Comparison of ENCODE assay signal across 8 mouse cellular contexts in genomic region chr12:76368201-76368789, GRCm38 (mm10). TPM values are rescaled to one million over a fixed set of nuclear protein-coding genes. Genes with fewer than 3 reads are reported as not detected.
A peak's percentile ranks its signal among the peaks of the same experiment; 100 is the strongest.
DNase-seq lines count a peak whose midpoint lies in the region; ATAC-seq and TF ChIP-seq lines count a peak whose summit lies in the region.

No protein-coding gene starts in this region.

- no peak for TF ChIP-seq CTCF in liver, adult 2 months (IDR thresholded peaks at IDR 0.05; ENCODE audit: low read depth, low read length)

- H3K4me1 ChIP-seq in liver, adult 2 months (ENCODE audit: control insufficient read depth, insufficient read depth, low read length), result peaks cover 3% of the 10 kb centered on the region; the same call in 1 of the 2 replicates
- H3K4me1 ChIP-seq in heart, embryonic 16.5 days (ENCODE audit: control insufficient read depth, insufficient read depth, low read length), result peaks cover 49% of the 10 kb centered on the region
- peaks cover 25% of the 10 kb centered on the region for H3K4me1 ChIP-seq in midbrain, embryonic 11.5 days (ENCODE audit: control insufficient read depth, insufficient read depth, low read length)

- no peak for ATAC-seq in heart, embryonic 16.5 days (replicated peaks; ENCODE audit: extremely low read depth, insufficient read depth, low FRiP score)
- ATAC-seq in midbrain, embryonic 11.5 days (ENCODE audit: low FRiP score), result no peak

- no peak overlapping the region for H3K27ac ChIP-seq in liver, adult 2 months (replicated peaks; ENCODE audit: insufficient read depth, low read depth, low read length)
- H3K27ac ChIP-seq in heart, embryonic 16.5 days (ENCODE audit: low read length), result peak overlapping the region; percentile 99
- 0 out of 2 replicates have a peak overlapping the region, but pooled peaks have one; percentile 96 for H3K27ac ChIP-seq in midbrain, embryonic 11.5 days (ENCODE audit: low read depth, low read length)

- peak overlapping the region; percentile 98; the same call in 1 of the 2 replicates for H3K4me3 ChIP-seq in liver, adult 2 months (ENCODE audit: insufficient read depth, low read depth, low read length)
- peak overlapping the region; percentile 91 for H3K4me3 ChIP-seq in heart, embryonic 16.5 days (ENCODE audit: low read length)
- peak overlapping the region; percentile 76 for H3K4me3 ChIP-seq in midbrain, embryonic 11.5 days (ENCODE audit: low read depth, low read length)

- H3K36me3 ChIP-seq in liver, adult 2 months (ENCODE audit: control insufficient read depth, insufficient read depth, low read length), result no peaks in the 10 kb centered on the region
- H3K36me3 ChIP-seq in heart, embryonic 16.5 days (ENCODE audit: control insufficient read depth, insufficient read depth), result no peaks in the 10 kb centered on the region
- no peaks in the 10 kb centered on the region for H3K36me3 ChIP-seq in midbrain, embryonic 11.5 days (ENCODE audit: control insufficient read depth, insufficient read depth, low read length)

- peak overlapping the region; percentile 83 for H3K4me2 ChIP-seq in heart, embryonic 16.5 days (ENCODE audit: low read depth, low read length)
- H3K4me2 ChIP-seq in midbrain, embryonic 11.5 days, result peak overlapping the region; percentile 78

- H3K9me3 ChIP-seq in heart, embryonic 16.5 days (replicated peaks; ENCODE audit: control insufficient read depth, low read length), result no peaks in the 10 kb centered on the region
- H3K9me3 ChIP-seq in midbrain, embryonic 11.5 days (ENCODE audit: control insufficient read depth, low read length), result no peaks in the 10 kb centered on the region

- peaks cover 16% of the 10 kb centered on the region; the same call in 1 of the 2 replicates for H3K79me2 ChIP-seq in liver, adult 2 months (ENCODE audit: control insufficient read depth, insufficient read depth, low read length)

- H3K9ac ChIP-seq in liver, adult 2 months (ENCODE audit: low read depth, low read length), result peak overlapping the region; percentile 100
- peak overlapping the region; percentile 98 for H3K9ac ChIP-seq in heart, embryonic 16.5 days (ENCODE audit: low read length)
- H3K9ac ChIP-seq in midbrain, embryonic 11.5 days (ENCODE audit: low read length), result peak overlapping the region; percentile 99

- DNase-seq in liver, adult 2 months (ENCODE audit: extremely low read depth, low read depth, low spot score), result no peak
- DNase-seq in liver, result no peak
- peak; percentile 12 for DNase-seq in brain, adult 2 months (ENCODE audit: low read depth, low spot score)
- DNase-seq in midbrain, embryonic 11.5 days (ENCODE audit: low spot score, missing footprints), result peak; percentile 85
- no peak for DNase-seq in left cerebral cortex, postnatal 10 days (ENCODE audit: extremely low spot score in 1 of 2, low spot score in 2 of 2)
- no peak for DNase-seq in spleen, adult 12 weeks (ENCODE audit: low spot score)
- no peak for DNase-seq in right cerebral cortex, postnatal 36 days (ENCODE audit: low spot score in 2 of 2)

- H3K27me3 ChIP-seq in liver, adult 2 months (ENCODE audit: control insufficient read depth, insufficient read depth, low read length), result no peaks in the 10 kb centered on the region
- no peaks in the 10 kb centered on the region for H3K27me3 ChIP-seq in heart, embryonic 16.5 days (ENCODE audit: control insufficient read depth, insufficient read depth, low read length)
- no peaks in the 10 kb centered on the region for H3K27me3 ChIP-seq in midbrain, embryonic 11.5 days (ENCODE audit: control insufficient read depth, insufficient read depth, low read length)

- TF ChIP-seq POLR2A in liver, adult 2 months (IDR thresholded peaks at IDR 0.05; ENCODE audit: extremely low read depth, insufficient read depth, low read length), result no peak

- 25% methylated on average over 9 of the region's 9 CpGs for whole genome bisulfite sequencing in liver, adult 2 months
- WGBS in heart, embryonic 16.5 days, result 14% methylated on average over 9 of the region's 9 CpGs
- WGBS in midbrain, embryonic 11.5 days, result 5% methylated on average over 9 of the region's 9 CpGs

- intact Hi-C loops in left cerebral cortex, postnatal 10 days (cut with DNase I), result loop anchor here (10.0 kb wide), 1 partner anchor 227 kb away; no protein-coding TSS in a partner anchor

RNA-seq across cellular contexts. Expression of gene Zbtb25, which starts 1.1 kb away (rescaled TPM):
- total RNA-seq in liver, adult 2 months (2014; rRNA removed), result 1.0 and 1.6 TPM in 2 replicates
- polyA plus RNA-seq in liver, adult 2 months (2012; rRNA removed), result 1.7 and 2.3 TPM in 2 replicates
- polyA plus RNA-seq in heart, embryonic 16.5 days (2015; fragmentation: Nextera tagmentation; extraction: Ambion mirVana), result 12.3 and 13.3 TPM in 2 replicates
- 20.9 and 23.4 TPM in 2 replicates for polyA plus RNA-seq in midbrain, embryonic 11.5 days (2014; fragmentation: Nextera tagmentation; extraction: Ambion mirVana)
- total RNA-seq in left cerebral cortex, postnatal 10 days (2021), result 10 to 100 TPM; 17.2 to 18.0 TPM

RNA-seq across cellular contexts. Expression of gene Zbtb1, which starts 1.8 kb away (rescaled TPM):
- total RNA-seq in liver, adult 2 months (2014; rRNA removed), result 2.1 and 2.2 TPM in 2 replicates
- 0.60 and 0.70 TPM in 2 replicates for polyA plus RNA-seq in liver, adult 2 months (2012; rRNA removed)
- polyA plus RNA-seq in heart, embryonic 16.5 days (2015; fragmentation: Nextera tagmentation; extraction: Ambion mirVana), result 6.1 and 7.5 TPM in 2 replicates
- polyA plus RNA-seq in midbrain, embryonic 11.5 days (2014; fragmentation: Nextera tagmentation; extraction: Ambion mirVana), result 7.6 and 7.8 TPM in 2 replicates
- 1 to 10 TPM; 4.1 TPM for total RNA-seq in left cerebral cortex, postnatal 10 days (2021)

RNA-seq across cellular contexts. Expression of gene Hspa2, which starts 35.7 kb away (rescaled TPM):
- total RNA-seq in liver, adult 2 months (2014; rRNA removed), result 3.3 and 3.8 TPM in 2 replicates
- polyA plus RNA-seq in liver, adult 2 months (2012; rRNA removed), result 1.4 and 2.2 TPM in 2 replicates
- polyA plus RNA-seq in heart, embryonic 16.5 days (2015; fragmentation: Nextera tagmentation; extraction: Ambion mirVana), result 15.8 and 16.0 TPM in 2 replicates
- 5.1 and 7.0 TPM in 2 replicates for polyA plus RNA-seq in midbrain, embryonic 11.5 days (2014; fragmentation: Nextera tagmentation; extraction: Ambion mirVana)
- 10 to 100 TPM; 31.8 to 40.4 TPM for total RNA-seq in left cerebral cortex, postnatal 10 days (2021)

RNA-seq across cellular contexts. Expression of gene Akap5, which starts 43.6 kb away (rescaled TPM):
- total RNA-seq in liver, adult 2 months (2014; rRNA removed), result 1.1 and 1.2 TPM in 2 replicates
- 0.12 and 0.17 TPM in 2 replicates for polyA plus RNA-seq in liver, adult 2 months (2012; rRNA removed)
- polyA plus RNA-seq in heart, embryonic 16.5 days (2015; fragmentation: Nextera tagmentation; extraction: Ambion mirVana), result 2.5 and 5.2 TPM in 2 replicates
- polyA plus RNA-seq in midbrain, embryonic 11.5 days (2014; fragmentation: Nextera tagmentation; extraction: Ambion mirVana), result 4.1 TPM in 2 replicates
- 10 to 100 TPM; 77.9 to 81.6 TPM for total RNA-seq in left cerebral cortex, postnatal 10 days (2021)

RNA-seq across cellular contexts. Expression of gene Ppp1r36, which starts 49.0 kb away (rescaled TPM):
- total RNA-seq in liver, adult 2 months (2014; rRNA removed), result under 0.01 TPM in 1 of 2 replicates, not detected in the other
- not detected in 2 replicates for polyA plus RNA-seq in liver, adult 2 months (2012; rRNA removed)
- 2.1 and 2.6 TPM in 2 replicates for polyA plus RNA-seq in heart, embryonic 16.5 days (2015; fragmentation: Nextera tagmentation; extraction: Ambion mirVana)
- 0.39 and 0.51 TPM in 2 replicates for polyA plus RNA-seq in midbrain, embryonic 11.5 days (2014; fragmentation: Nextera tagmentation; extraction: Ambion mirVana)
- 1 to 10 TPM in 1 of 2 experiments, under 1 TPM in 1; 0.55 to 1.1 TPM for total RNA-seq in left cerebral cortex, postnatal 10 days (2021)

Comparison
In these comparisons a context has a peak if more than half of its experiments do, and no peak if none do; other contexts are left out.
1. DNase-seq: peak in brain, adult 2 months (single experiment) and midbrain, embryonic 11.5 days (single experiment); none in liver, adult 2 months (single experiment), liver (single experiment), left cerebral cortex, postnatal 10 days (0 of 2), spleen, adult 12 weeks (single experiment) and right cerebral cortex, postnatal 36 days (0 of 2).
2. Peak in every context shown above with its lines, with median percentiles within 50 percentile points of each other: H3K4me3 ChIP-seq and H3K9ac ChIP-seq.